Mouse (Mus musculus): Measurements from ENCODE around the gene Abca2.

- TF ChIP-seq CTCF (IDR thresholded peaks at IDR 0.05; ENCODE audit: extremely low read depth, insufficient read depth, insufficient read length, insufficient replicate concordance) (no peak), POLR2A (IDR thresholded peaks at IDR 0.05; ENCODE audit: low read depth, low read length) (no peak)
These were observed 12.6 kb downstream of the Abca2 start for GRCm38 (mm10) chr2:25441067-25441466.

Data from spleen, adult 2 months (tissue).